Mouse (Mus musculus): ENCODE data around the gene Tppp3.

DNA sequence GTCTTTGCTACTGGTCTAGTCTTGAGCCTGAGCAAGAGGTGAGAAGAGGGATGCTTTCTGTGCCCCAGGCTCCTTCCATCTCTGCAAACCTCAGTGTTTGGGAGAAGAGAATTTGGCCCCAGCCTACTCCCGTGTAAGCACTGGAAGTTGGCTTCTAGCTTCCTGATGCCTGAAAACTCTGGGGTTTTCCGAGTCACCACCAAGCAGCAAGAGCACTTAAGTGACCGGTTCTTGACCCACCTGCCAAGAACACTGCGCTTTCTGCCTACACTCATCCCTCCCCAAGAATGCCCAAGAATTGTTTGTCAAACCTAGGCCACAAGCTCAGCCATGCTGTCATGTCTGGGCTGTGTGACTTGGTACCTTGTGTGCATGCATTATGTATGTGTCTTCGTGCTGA lies 49.2 kb upstream of the Tppp3 start:
- TF ChIP-seq MAX (IDR thresholded peaks at IDR 0.05; ENCODE audit: low read depth) (no peak), CEBPB (IDR thresholded peaks at IDR 0.05; ENCODE audit: insufficient read depth, poor library complexity, severe bottlenecking) (no peak), TCF12 (IDR thresholded peaks at IDR 0.05; ENCODE audit: insufficient read depth, poor library complexity, severe bottlenecking) (no peak), E2F4 (IDR thresholded peaks at IDR 0.05; ENCODE audit: insufficient read depth) (no peak), SRF (IDR thresholded peaks at IDR 0.05; ENCODE audit: control insufficient read depth, insufficient read length, low read depth) (no peak)
